Mouse (Mus musculus) forebrain, embryonic 11.5 days (tissue): ENCODE measurements around the gene Raf1. TPM values are rescaled to one million over a fixed set of nuclear protein-coding genes. Genes with fewer than 3 reads are reported as not detected.

Experiments
- ATAC-seq: fragments of 200-750 bp; cut with Nextera tagmentation; replicated peaks from 2 replicates; pipeline ENCODE4 v1.8.0; 2017; ENCODE audit warnings: moderate TSS enrichment; ENCODE audit not compliant: low FRiP score
- DNase-seq: peaks from one replicate; pipeline ENCODE4 v3.0.0-alpha.2; 2017; ENCODE audit warnings: low spot score
- H3K27ac ChIP-seq: fragments of 300-500 bp; sonication (generic); 2 replicates; pipeline ENCODE4 v1.5.1; 2014; ENCODE audit warnings: low read depth, low read length
- H3K27me3 ChIP-seq: fragments of 300-500 bp; sonication (generic); 2 replicates; pipeline ENCODE4 v1.6.1; 2014; ENCODE audit warnings: mild to moderate bottlenecking, low read length, mixed read lengths; ENCODE audit not compliant: control insufficient read depth, insufficient read depth
- H3K36me3 ChIP-seq: fragments of 300-500 bp; sonication (generic); 2 replicates; pipeline ENCODE4 v1.6.1; 2014; ENCODE audit warnings: mild to moderate bottlenecking, low read length, moderate library complexity, mixed read lengths; ENCODE audit not compliant: control insufficient read depth, insufficient read depth
- H3K4me1 ChIP-seq: fragments of 300-500 bp; sonication (generic); replicated peaks from 2 replicates; pipeline ENCODE4 v1.6.1; 2014; ENCODE audit warnings: low read length, mixed read lengths; ENCODE audit not compliant: control insufficient read depth, insufficient read depth
- H3K4me2 ChIP-seq: fragments of 300-500 bp; sonication (generic); 2 replicates; pipeline ENCODE4 v1.6.1; 2014; ENCODE audit warnings: low read depth, mild to moderate bottlenecking, low read length, moderate library complexity, mixed read lengths; ENCODE audit not compliant: severe bottlenecking
- H3K4me3 ChIP-seq: fragments of 300-500 bp; sonication (generic); 2 replicates; pipeline ENCODE4 v1.5.1; 2014; ENCODE audit warnings: low read depth, low read length
- H3K9ac ChIP-seq: fragments of 300-500 bp; sonication (generic); 2 replicates; pipeline ENCODE4 v1.6.1; 2014; ENCODE audit warnings: low read length
- H3K9me3 ChIP-seq: fragments of 300-500 bp; sonication (generic); 2 replicates; pipeline ENCODE4 v1.6.1; 2016; ENCODE audit warnings: low read length, mixed read lengths; ENCODE audit not compliant: control insufficient read depth
- WGBS: fragments of 180-500 bp; shearing (Covaris S2); extraction: QIAGEN DNeasy Blood & Tissue Kit; methylation state at CpG from one replicate; pipeline ENCODE4 v1.1.7; 2014; 5-methylcytosine and 5-hydroxymethylcytosine counted together
- polyA plus RNA-seq: library from polyadenylated mRNA; unstranded; fragments of >200 nt; fragmentation: Nextera tagmentation; extraction: Ambion mirVana; gene quantifications from 2 replicates; pipeline ENCODE4 v1.2.1, GENCODE M21; 2014

Raf1 gene
- polyA plus RNA-seq, 1 experiment from 2014 or later: 153 TPM

DNA sequence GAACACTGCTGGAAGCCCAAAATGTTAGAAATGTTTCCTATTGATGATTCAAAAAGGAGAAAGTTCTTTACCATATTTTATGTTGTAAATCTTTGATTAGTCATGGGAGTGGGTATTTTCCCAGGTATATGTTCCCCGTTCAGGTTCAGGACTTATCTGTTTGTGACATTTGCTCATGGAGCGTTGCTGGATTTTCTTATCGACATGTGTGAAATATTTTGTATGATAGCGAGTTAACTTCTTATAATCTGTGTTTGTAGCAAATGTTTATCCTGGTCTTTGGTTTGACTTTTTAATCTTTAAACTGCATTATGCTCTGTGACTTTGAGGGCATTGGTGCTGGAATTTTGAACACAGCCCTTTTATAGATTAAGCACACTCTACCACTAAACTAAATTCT, 12.2 kb upstream of the Raf1 start:
- Histone ChIP-seq H3K36me3 (no peaks in the 10 kb centered on the region), H3K4me2 (no peak overlapping the region), H3K9ac (no peak overlapping the region), H3K4me1 (no peaks in the 10 kb centered on the region), H3K27me3 (no peaks in the 10 kb centered on the region), H3K4me3 (no peak overlapping the region), H3K27ac (no peak overlapping the region), H3K9me3 (no peaks in the 10 kb centered on the region)
- DNase-seq (peak; percentile 9), ATAC-seq (no peak)
- WGBS: 92% methylated on average over 4 of the region's 4 CpGs

GRCm38 (mm10) chr6:115687753-115688152, 11.3 kb upstream of the Raf1 start:
- Histone ChIP-seq H3K4me1 (no peaks in the 10 kb centered on the region), H3K27ac (no peak overlapping the region), H3K4me3 (no peak overlapping the region), H3K27me3 (no peaks in the 10 kb centered on the region), H3K36me3 (no peaks in the 10 kb centered on the region), H3K9me3 (no peaks in the 10 kb centered on the region), H3K4me2 (no peak overlapping the region), H3K9ac (no peak overlapping the region)
- 58% methylated on average over 3 of the region's 3 CpGs for WGBS
- ATAC-seq (no peak), DNase-seq (no peak)

DNA sequence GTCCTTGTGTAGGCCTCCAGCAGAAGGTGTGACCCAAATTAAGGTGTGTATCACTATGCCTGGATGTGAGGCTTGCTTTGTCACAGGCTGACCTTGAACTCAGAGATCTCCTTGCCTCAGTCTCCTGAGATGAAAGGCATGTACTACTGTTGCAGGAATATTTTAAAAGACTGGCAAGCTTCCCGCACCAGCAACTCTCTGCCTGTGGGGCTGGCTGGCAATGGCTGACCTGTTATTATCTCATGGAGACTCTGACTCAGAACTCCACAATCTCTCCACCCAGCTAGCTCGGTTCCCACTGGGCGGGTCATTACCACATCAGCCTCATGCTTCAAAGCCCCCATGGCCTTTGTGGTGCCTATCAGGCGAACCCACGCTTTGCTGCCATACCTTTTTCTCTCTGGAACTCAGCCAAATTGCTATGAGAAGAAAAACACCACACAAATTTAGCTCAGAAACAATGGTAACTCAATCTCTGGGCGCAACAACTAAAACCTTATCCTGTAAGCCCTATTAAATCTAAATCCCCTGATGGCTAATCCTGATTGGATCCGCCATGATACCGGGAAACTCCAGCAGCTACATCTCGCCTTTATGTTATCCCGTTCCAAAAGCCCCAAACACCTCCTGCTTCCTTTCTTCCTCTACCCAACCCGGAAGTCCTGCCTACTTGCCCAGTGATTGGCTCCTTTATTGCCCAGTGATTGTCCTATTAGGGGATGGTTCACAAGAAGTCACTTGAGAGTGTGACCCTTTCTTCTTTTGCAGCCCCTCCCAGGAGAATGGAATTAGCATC, 8.6 kb upstream of the Raf1 start:
- DNase-seq (no peak), ATAC-seq (no peak)
- H3K9me3 ChIP-seq: no peaks in the 10 kb centered on the region
- H3K27me3 ChIP-seq: no peaks in the 10 kb centered on the region
- H3K4me3 ChIP-seq: no peak overlapping the region
- H3K9ac ChIP-seq: no peak overlapping the region
- 49% methylated on average over 11 of the region's 11 CpGs for WGBS
- no peaks in the 10 kb centered on the region for H3K36me3 ChIP-seq
- H3K4me2 ChIP-seq: no peak overlapping the region
- H3K27ac ChIP-seq: no peak overlapping the region
- H3K4me1 ChIP-seq: no peaks in the 10 kb centered on the region

DNA sequence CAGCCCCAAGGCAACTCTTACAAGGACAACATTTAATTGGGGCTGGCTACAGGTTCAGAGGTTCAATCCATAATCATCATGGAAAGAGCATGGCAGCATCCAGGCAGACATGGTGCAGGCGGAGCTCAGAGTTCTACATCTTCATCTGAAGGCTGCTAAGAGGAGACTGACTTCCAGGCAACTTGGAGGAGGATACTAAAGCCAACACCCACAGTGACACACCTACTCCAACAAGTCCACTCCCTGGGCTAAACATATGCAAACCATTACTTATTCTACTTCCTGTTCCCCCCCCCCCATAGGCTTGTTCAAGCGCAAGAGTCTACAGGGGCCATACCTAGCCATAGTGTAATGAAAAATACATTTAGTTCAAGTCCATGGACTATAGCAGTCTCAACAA, 7.8 kb upstream of the Raf1 start:
- no peak overlapping the region for H3K27ac ChIP-seq
- H3K4me1 ChIP-seq: no peaks in the 10 kb centered on the region
- ATAC-seq: no peak
- no peaks in the 10 kb centered on the region for H3K27me3 ChIP-seq
- WGBS: 91% methylated on average over 2 of the region's 2 CpGs
- DNase-seq: no peak
- no peak overlapping the region for H3K4me3 ChIP-seq
- H3K4me2 ChIP-seq: no peak overlapping the region
- no peak overlapping the region for H3K9ac ChIP-seq
- H3K9me3 ChIP-seq: no peaks in the 10 kb centered on the region
- H3K36me3 ChIP-seq: no peaks in the 10 kb centered on the region

DNA sequence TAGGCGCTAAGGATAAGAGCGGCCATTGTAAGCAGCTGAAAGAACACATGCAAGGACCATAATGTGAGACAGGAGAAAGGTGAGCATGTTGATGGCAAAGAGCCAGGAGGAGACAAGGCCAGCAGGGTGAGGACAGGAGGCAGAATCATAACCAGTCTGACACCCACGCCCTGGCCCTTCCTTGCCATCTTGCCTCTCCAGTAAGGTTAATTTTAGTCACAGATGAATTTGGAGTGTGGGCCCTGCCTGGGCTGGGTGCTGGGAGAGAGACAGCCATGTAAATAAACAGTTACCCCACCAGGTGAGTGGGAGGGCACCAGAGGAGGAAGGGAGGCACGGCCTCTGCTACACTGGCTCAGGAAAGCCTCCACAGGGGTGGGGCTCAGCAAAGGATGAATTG, 4.6 kb upstream of the Raf1 start:
- Histone ChIP-seq H3K9ac (no peak overlapping the region), H3K27me3 (no peaks in the 10 kb centered on the region), H3K4me2 (no peak overlapping the region), H3K27ac (no peak overlapping the region), H3K4me1 (no peaks in the 10 kb centered on the region), H3K9me3 (no peaks in the 10 kb centered on the region), H3K36me3 (no peaks in the 10 kb centered on the region), H3K4me3 (no peak overlapping the region)
- no peak for DNase-seq
- WGBS: 90% methylated on average over 4 of the region's 4 CpGs
- no peak for ATAC-seq

DNA sequence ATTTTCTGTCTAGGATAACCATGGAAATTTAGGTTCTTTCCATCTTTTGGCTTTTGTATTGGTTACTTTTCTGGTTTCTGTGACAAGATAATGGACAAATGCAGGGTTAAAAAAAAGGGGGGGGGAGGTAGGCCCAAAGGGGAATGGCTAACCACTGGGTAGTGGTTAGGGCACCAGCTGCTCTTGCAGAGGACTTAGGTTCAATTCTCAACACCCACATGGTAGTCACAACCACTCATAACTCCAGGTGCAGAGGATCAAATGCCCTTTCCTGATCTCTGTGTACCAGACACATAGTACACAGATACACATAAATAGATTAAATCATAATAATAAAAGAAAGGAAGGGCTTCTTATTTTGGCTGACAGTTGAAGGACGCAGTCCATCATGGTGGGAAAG, 1.6 kb upstream of the Raf1 start:
- no peak overlapping the region for H3K9ac ChIP-seq

GRCm38 (mm10) chr6:115677441-115677840, 1.0 kb upstream of the Raf1 start:
- H3K4me3 ChIP-seq: no peak overlapping the region
- no peaks in the 10 kb centered on the region for H3K27me3 ChIP-seq
- peak overlapping the region; percentile 81; the same call in 1 of the 2 replicates for H3K4me2 ChIP-seq
- H3K9me3 ChIP-seq: no peaks in the 10 kb centered on the region
- no peaks in the 10 kb centered on the region for H3K36me3 ChIP-seq
- H3K4me1 ChIP-seq: peaks cover 5% of the 10 kb centered on the region
- WGBS: 98% methylated on average over 7 of the region's 7 CpGs
- DNase-seq: no peak
- H3K27ac ChIP-seq: no peak overlapping the region
- H3K9ac ChIP-seq: no peak overlapping the region; the same call in 1 of the 2 replicates
- no peak for ATAC-seq

More for the DNA sequence above, 1.6 kb upstream of the Raf1 start:
- no peak overlapping the region for H3K27ac ChIP-seq
- H3K27me3 ChIP-seq: no peaks in the 10 kb centered on the region
- DNase-seq: no peak
- no peak for ATAC-seq
- WGBS: 91% methylated on average over 1 of the region's 1 CpGs
- no peaks in the 10 kb centered on the region for H3K36me3 ChIP-seq
- H3K4me3 ChIP-seq: no peak overlapping the region
- no peaks in the 10 kb centered on the region for H3K9me3 ChIP-seq
- no peak overlapping the region for H3K4me2 ChIP-seq
- H3K4me1 ChIP-seq: peaks cover 5% of the 10 kb centered on the region

DNA sequence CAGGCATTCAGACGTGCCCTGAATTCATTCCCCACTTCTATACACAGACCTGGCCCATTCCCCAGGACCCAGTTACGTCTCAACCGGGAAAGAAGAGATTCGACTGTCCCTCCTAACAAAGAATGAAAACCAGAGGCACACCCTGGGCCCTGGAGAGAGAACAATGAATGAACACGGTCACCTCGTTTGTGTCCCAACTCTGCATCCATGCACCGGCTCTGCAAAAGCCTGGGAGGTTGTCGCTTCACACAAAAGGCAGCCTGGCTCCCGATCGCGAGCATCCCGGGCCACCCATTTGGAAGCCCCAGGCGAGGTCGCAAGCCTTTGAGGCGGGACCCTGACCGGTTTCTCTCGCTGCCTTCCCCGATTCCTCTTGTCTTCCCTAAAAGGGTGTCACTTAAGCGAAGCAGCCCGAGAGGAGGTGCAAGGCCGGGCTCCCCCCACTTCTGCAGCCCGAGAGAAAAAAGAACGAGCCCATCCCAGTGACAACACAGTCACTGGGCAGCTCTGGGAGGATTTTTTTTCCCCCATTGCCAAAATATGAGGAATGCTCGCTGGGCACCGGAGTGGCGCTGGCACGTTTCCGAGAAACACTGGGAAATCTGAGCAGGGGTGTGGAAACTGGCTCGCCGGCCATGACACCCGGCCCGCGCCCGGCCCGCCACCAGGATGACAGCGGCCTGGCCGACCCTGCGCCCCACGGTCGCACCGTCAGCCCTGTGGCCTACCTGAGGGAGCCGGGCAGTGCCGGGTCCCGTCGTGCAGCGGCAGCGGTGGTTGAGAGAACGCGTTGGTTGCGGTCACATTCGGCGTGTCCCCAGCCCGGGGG, 713 bp downstream of the Raf1 start:
- Histone ChIP-seq H3K4me3 (peak overlapping the region; percentile 96), H3K9me3 (no peaks in the 10 kb centered on the region), H3K36me3 (no peaks in the 10 kb centered on the region), H3K9ac (peak overlapping the region; percentile 100), H3K4me2 (peak overlapping the region; percentile 81), H3K27ac (peak overlapping the region; percentile 96), H3K4me1 (peaks cover 5% of the 10 kb centered on the region), H3K27me3 (no peaks in the 10 kb centered on the region)
- WGBS: 0% methylated on average over 50 of the region's 53 CpGs
- ATAC-seq (peak; percentile 63), DNase-seq (peak; percentile 79)
